ENCODE assay signal across 8 mouse cellular contexts in genomic region chr9:47367266-47367957, GRCm38 (mm10).
A peak's percentile ranks its signal among the peaks of the same experiment; 100 is the strongest.
DNase-seq lines count a peak whose midpoint lies in the region; ATAC-seq lines count a peak whose summit lies in the region.

No protein-coding gene starts in this region.

- no peak for DNase-seq in heart, adult 18-20 months
- DNase-seq in cerebellum, postnatal 25 days = peak; percentile 48 to 50
- DNase-seq in ovary, adult 18-20 months (ENCODE audit: low spot score) = no peak
- no peak for DNase-seq in urinary bladder, postnatal 14 days (ENCODE audit: low spot score)
- no peak for DNase-seq in layer of hippocampus, adult 11-12 months (ENCODE audit: low spot score)

- peaks cover 8 to 11% of the 10 kb centered on the region in 2 experiments for H3K4me1 ChIP-seq in heart, embryonic 14.5 days (ENCODE audit: control insufficient read depth in 2 of 2, insufficient read depth in 2 of 2, low read length in 2 of 2)
- H3K4me1 ChIP-seq in hindbrain, embryonic 13.5 days (replicated peaks) = peaks cover 30% of the 10 kb centered on the region
- H3K4me1 ChIP-seq in midbrain, embryonic 13.5 days (replicated peaks) = peaks cover 34% of the 10 kb centered on the region

- peaks cover 73% of the 10 kb centered on the region for H3K27me3 ChIP-seq in heart, embryonic 14.5 days (ENCODE audit: control insufficient read depth, insufficient read depth, low read length)
- H3K27me3 ChIP-seq in hindbrain, embryonic 13.5 days = peaks cover 24% of the 10 kb centered on the region
- H3K27me3 ChIP-seq in midbrain, embryonic 13.5 days = peaks cover 49% of the 10 kb centered on the region

- no peaks in the 10 kb centered on the region for H3K9me3 ChIP-seq in heart, embryonic 14.5 days (ENCODE audit: control insufficient read depth, low read length)
- no peaks in the 10 kb centered on the region for H3K9me3 ChIP-seq in hindbrain, embryonic 13.5 days
- no peaks in the 10 kb centered on the region for H3K9me3 ChIP-seq in midbrain, embryonic 13.5 days

- WGBS in heart, embryonic 14.5 days = 21% methylated on average over 17 of the region's 17 CpGs
- 4% methylated on average over 17 of the region's 17 CpGs for WGBS in hindbrain, embryonic 13.5 days
- WGBS in midbrain, embryonic 13.5 days = 6% methylated on average over 17 of the region's 17 CpGs

- no peak overlapping the region for H3K27ac ChIP-seq in heart, embryonic 14.5 days (replicated peaks in 1 of 2; ENCODE audit: control insufficient read depth in 1 of 2, insufficient read depth in 1 of 2, low read depth in 2 of 2, low read length in 2 of 2)
- H3K27ac ChIP-seq in hindbrain, embryonic 13.5 days = peak overlapping the region; percentile 62; the same call in 1 of the 2 replicates
- H3K27ac ChIP-seq in midbrain, embryonic 13.5 days = no peak overlapping the region

- H3K4me3 ChIP-seq in heart, embryonic 14.5 days (ENCODE audit: control insufficient read depth in 1 of 2, insufficient read depth in 1 of 2, low read depth in 1 of 2, low read length in 2 of 2) = peak overlapping the region in 1 of 2 experiments; percentile 26; a peak in 2 of 4 replicates
- H3K4me3 ChIP-seq in hindbrain, embryonic 13.5 days = peak overlapping the region; percentile 35
- peak overlapping the region; percentile 34 for H3K4me3 ChIP-seq in midbrain, embryonic 13.5 days (replicated peaks)

- no peak overlapping the region for H3K9ac ChIP-seq in heart, embryonic 14.5 days (ENCODE audit: low read length)
- H3K9ac ChIP-seq in hindbrain, embryonic 13.5 days = peak overlapping the region; percentile 58
- H3K9ac ChIP-seq in midbrain, embryonic 13.5 days (replicated peaks) = no peak overlapping the region

- no peak for ATAC-seq in heart, embryonic 14.5 days (ENCODE audit: insufficient number of reproducible peaks, insufficient read depth, low FRiP score, low read depth)
- ATAC-seq in hindbrain, embryonic 13.5 days (ENCODE audit: low FRiP score) = peak; percentile 85
- peak; percentile 73 for ATAC-seq in midbrain, embryonic 13.5 days

- H3K4me2 ChIP-seq in heart, embryonic 14.5 days (ENCODE audit: low read length) = peak overlapping the region; percentile 70
- peak overlapping the region; percentile 64 for H3K4me2 ChIP-seq in hindbrain, embryonic 13.5 days
- peak overlapping the region; percentile 63 for H3K4me2 ChIP-seq in midbrain, embryonic 13.5 days (replicated peaks)

- no peaks in the 10 kb centered on the region for H3K36me3 ChIP-seq in heart, embryonic 14.5 days (ENCODE audit: control insufficient read depth, insufficient read depth, low read length)
- H3K36me3 ChIP-seq in hindbrain, embryonic 13.5 days = no peaks in the 10 kb centered on the region
- no peaks in the 10 kb centered on the region for H3K36me3 ChIP-seq in midbrain, embryonic 13.5 days

Comparison
In these comparisons a context has a peak if more than half of its experiments do, and no peak if none do; other contexts are left out.
1. DNase-seq: peak in cerebellum, postnatal 25 days (2 of 2); none in heart, adult 18-20 months (0 of 2), ovary, adult 18-20 months (single experiment), urinary bladder, postnatal 14 days (single experiment) and layer of hippocampus, adult 11-12 months (single experiment).
2. Peak in every context shown above with its lines, with median percentiles within 50 percentile points of each other: H3K4me2 ChIP-seq.